Mouse (Mus musculus): ENCODE data around the gene Scn5a. TPM values are rescaled to one million over a fixed set of nuclear protein-coding genes. Genes with fewer than 3 reads are reported as not detected.
A peak's percentile ranks its signal among the peaks of the same experiment; 100 is the strongest.

Gene Scn5a
- total RNA-seq (2014; fragmentation: Nextera tagmentation) (not detected in 2 replicates), total RNA-seq (2017) (not detected in 2 replicates)

GRCm38 (mm10) chr9:119578636-119579438 is at the start of gene Scn5a:
TSS of gene Scn5a (minus strand) at chr9:119579016.
- ATAC-seq (replicated peaks; ENCODE audit: poor library complexity, severe bottlenecking), result peak; percentile 55

- ATAC-seq (replicated peaks; ENCODE audit: poor library complexity, severe bottlenecking), result no peak
These were observed 48.4 kb upstream of the Scn5a start for GRCm38 (mm10) chr9:119627227-119627626.

GRCm38 (mm10) chr9:119624151-119624550 is 45.3 kb upstream of the Scn5a start:
- no peak for ATAC-seq (replicated peaks; ENCODE audit: poor library complexity, severe bottlenecking)

GRCm38 (mm10) chr9:119614798-119615197 is 36.0 kb upstream of the Scn5a start:
- ATAC-seq (replicated peaks; ENCODE audit: poor library complexity, severe bottlenecking), result no peak

- ATAC-seq (replicated peaks; ENCODE audit: poor library complexity, severe bottlenecking), result no peak
These were observed 31.8 kb upstream of the Scn5a start for GRCm38 (mm10) chr9:119610563-119611166.

GRCm38 (mm10) chr9:119606906-119607305 is 28.1 kb upstream of the Scn5a start:
- ATAC-seq (replicated peaks; ENCODE audit: poor library complexity, severe bottlenecking), result no peak

GRCm38 (mm10) chr9:119604607-119605006 is 25.8 kb upstream of the Scn5a start:
- no peak for ATAC-seq (replicated peaks; ENCODE audit: poor library complexity, severe bottlenecking)

GRCm38 (mm10) chr9:119598501-119598900 is 19.7 kb upstream of the Scn5a start:
- no peak for ATAC-seq (replicated peaks; ENCODE audit: poor library complexity, severe bottlenecking)

- no peak for ATAC-seq (replicated peaks; ENCODE audit: poor library complexity, severe bottlenecking)
These were observed 18.5 kb upstream of the Scn5a start for GRCm38 (mm10) chr9:119597332-119597731.

GRCm38 (mm10) chr9:119589592-119589991 is 10.8 kb upstream of the Scn5a start:
- ATAC-seq (replicated peaks; ENCODE audit: poor library complexity, severe bottlenecking), result no peak

GRCm38 (mm10) chr9:119588763-119589449 is 10.1 kb upstream of the Scn5a start:
- no peak for ATAC-seq (replicated peaks; ENCODE audit: poor library complexity, severe bottlenecking)

GRCm38 (mm10) chr9:119580668-119581067 is 1.9 kb upstream of the Scn5a start:
- ATAC-seq (replicated peaks; ENCODE audit: poor library complexity, severe bottlenecking), result peak; percentile 82

GRCm38 (mm10) chr9:119580187-119580586 is 1.4 kb upstream of the Scn5a start:
- no peak for ATAC-seq (replicated peaks; ENCODE audit: poor library complexity, severe bottlenecking)

GRCm38 (mm10) chr9:119578311-119578635 is 543 bp downstream of the Scn5a start:
- no peak for ATAC-seq (replicated peaks; ENCODE audit: poor library complexity, severe bottlenecking)

GRCm38 (mm10) chr9:119576977-119577376 is 1.8 kb downstream of the Scn5a start:
- no peak for ATAC-seq (replicated peaks; ENCODE audit: poor library complexity, severe bottlenecking)

- ATAC-seq (replicated peaks; ENCODE audit: poor library complexity, severe bottlenecking), result no peak
These were observed 3.1 kb downstream of the Scn5a start for GRCm38 (mm10) chr9:119575732-119576131.

GRCm38 (mm10) chr9:119574366-119574765 is 4.5 kb downstream of the Scn5a start:
- ATAC-seq (replicated peaks; ENCODE audit: poor library complexity, severe bottlenecking), result no peak

GRCm38 (mm10) chr9:119573009-119573408 is 5.8 kb downstream of the Scn5a start:
- no peak for ATAC-seq (replicated peaks; ENCODE audit: poor library complexity, severe bottlenecking)

- ATAC-seq (replicated peaks; ENCODE audit: poor library complexity, severe bottlenecking), result no peak
These were observed 7.4 kb downstream of the Scn5a start for GRCm38 (mm10) chr9:119571411-119571888.

- no peak for ATAC-seq (replicated peaks; ENCODE audit: poor library complexity, severe bottlenecking)
These were observed 8.2 kb downstream of the Scn5a start for GRCm38 (mm10) chr9:119570652-119571051.

GRCm38 (mm10) chr9:119568732-119569131 is 10.1 kb downstream of the Scn5a start:
- peak; percentile 87 for ATAC-seq (replicated peaks; ENCODE audit: poor library complexity, severe bottlenecking)

Measured in granulocyte monocyte progenitor cell, adult 5-6 weeks (primary cell).